Mouse (Mus musculus) testis, adult 2 months (tissue): ENCODE data around the gene Agpat4.

ENCODE experiments used
- CTCF ChIP-seq: fragments of 200-500 bp; IDR thresholded peaks from 2 replicates; pipeline ENCODE4 v1.5.1; 2012; ENCODE audit warnings: low read depth, mild to moderate bottlenecking, inconsistent platforms, low read length, moderate library complexity; ENCODE audit not compliant: control insufficient read depth, insufficient read depth, insufficient replicate concordance
- POLR2A ChIP-seq: fragments of 200-500 bp; IDR thresholded peaks from 2 replicates; pipeline ENCODE4 v1.6.1; 2012; ENCODE audit warnings: low read depth, mild to moderate bottlenecking, inconsistent platforms, low read length, moderate library complexity; ENCODE audit not compliant: control insufficient read depth

DNA sequence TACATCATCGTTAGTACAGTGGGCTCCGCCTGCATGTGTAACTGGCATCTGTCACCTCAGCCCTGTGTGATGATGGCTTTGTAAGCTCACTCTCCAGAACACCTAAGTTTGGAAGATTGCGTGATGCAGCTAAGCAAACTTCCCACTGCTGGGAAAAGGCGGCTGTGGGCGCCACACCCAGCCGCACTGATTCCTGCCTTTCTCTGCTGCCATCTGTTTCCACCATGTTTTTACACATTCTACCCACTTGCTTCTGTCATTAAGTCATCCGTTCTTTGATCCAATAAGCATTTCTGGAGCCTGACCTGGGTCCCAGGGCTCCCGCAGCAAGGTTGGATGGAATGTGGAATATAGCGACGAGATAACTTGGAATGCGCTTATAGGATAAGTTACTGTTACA is 93.4 kb downstream of the Agpat4 start:
- TF ChIP-seq CTCF (no peak), POLR2A (no peak)
